Mouse (Mus musculus): ENCODE measurements around the gene 1700125H20Rik.

1700125H20Rik gene

DNA sequence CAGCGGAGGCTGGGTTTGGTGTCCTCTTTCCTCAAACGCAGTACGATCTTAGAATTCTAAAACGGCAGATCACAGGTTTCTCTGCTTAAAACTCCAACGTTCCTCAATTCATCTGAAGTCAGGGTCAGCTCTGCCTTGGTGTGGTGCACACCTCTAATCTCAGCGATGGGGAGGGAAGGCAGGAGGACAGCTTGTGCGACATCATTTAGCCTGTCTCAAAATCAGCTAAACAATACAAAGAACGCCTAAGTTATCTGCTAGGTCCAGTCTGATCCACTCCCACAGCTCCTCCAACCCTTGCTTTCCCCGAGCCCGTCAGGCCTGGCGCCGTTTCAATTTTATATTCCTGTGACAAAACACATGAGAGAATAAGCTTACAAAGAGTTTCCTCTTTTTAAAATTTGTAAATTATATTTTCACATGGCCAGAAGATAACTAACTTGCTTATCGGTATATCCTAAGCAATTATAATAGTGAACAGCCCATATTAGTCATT, 13.1 kb downstream of the 1700125H20Rik start:
- no peak for DNase-seq (ENCODE audit: inconsistent age in 2 of 2, low spot score in 1 of 2)

DNA sequence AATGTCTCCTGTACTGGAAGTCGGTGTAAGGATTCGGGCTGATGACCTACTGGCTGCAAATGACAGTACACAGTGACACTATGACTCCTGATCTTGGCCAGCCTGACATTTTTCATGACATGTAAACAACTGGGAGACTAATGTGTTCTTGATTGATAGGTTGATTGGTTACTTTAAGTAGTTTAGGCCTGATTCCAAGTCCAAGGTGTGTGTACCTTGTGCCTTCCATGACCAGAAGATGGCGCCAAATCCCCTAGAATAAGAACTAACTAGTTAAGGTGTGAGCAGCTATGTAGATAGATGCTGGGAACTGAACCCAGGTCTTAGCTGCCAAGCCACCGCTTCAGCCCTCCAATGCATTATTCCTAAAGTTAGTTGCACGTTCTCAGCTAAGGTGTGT, 13.9 kb downstream of the 1700125H20Rik start:
- peak in 1 of 2 experiments; percentile 79 for DNase-seq (ENCODE audit: inconsistent age in 2 of 2, low spot score in 1 of 2)

DNA sequence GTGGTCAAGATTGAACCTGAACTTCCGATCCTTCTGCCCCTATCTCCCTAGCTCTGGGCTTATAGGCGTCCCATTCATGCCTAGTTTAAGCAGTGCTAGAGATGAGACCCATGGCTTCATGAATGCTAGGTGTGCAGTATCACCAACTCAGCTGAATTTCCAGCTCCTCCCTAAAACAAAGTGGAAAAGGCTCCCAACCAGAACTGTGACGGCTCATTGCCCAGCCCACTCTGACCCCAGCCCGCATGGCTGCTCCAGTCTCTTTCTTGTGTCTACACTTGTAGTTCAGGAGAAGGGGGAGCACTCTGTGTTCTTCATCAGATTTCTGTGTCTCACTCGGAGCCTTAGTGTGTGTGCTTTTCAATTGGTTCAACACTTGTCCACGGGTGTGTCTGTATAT, 14.6 kb downstream of the 1700125H20Rik start:
- DNase-seq (ENCODE audit: inconsistent age in 2 of 2, low spot score in 1 of 2) = no peak

DNA sequence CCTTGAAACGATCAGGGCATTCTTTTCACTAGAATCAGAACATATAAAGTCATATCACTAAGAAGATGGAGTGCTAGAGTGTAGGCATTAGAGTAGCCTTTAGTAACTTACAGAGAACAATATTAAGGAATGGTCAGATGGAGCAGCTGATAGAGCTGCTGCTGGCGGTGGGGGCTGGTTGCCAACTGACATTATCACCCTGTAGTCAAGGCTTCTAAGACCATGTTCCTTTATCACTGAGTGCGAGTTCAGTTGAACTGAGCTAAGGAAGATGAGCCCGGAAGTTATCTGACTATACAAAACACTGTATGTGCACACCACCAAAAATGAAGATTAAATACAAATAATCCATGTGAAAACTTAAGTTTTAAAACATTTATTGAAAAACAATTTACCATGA, 18.9 kb downstream of the 1700125H20Rik start:
- no peak for DNase-seq (ENCODE audit: inconsistent age in 2 of 2, low spot score in 1 of 2)

DNA sequence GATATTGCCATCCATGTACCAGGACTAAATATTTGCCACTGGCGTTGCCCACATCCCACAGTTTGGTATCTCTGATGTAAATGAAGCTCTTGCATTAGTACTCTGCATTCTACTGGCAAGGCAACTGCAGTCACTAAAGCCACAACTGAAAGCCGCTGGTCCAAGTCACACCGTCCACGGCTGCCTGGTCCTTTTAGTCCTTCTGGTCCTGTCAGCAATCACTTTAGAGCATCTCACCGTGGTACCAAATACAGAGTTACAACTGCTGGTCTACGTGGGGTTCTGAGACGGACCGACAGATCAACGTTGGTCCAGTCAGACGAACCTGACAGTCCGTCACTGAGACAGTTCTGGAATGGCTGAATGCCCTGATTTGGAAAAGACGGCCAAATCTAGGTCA, 20.5 kb downstream of the 1700125H20Rik start:
- DNase-seq (ENCODE audit: inconsistent age in 2 of 2, low spot score in 1 of 2) = no peak

DNA sequence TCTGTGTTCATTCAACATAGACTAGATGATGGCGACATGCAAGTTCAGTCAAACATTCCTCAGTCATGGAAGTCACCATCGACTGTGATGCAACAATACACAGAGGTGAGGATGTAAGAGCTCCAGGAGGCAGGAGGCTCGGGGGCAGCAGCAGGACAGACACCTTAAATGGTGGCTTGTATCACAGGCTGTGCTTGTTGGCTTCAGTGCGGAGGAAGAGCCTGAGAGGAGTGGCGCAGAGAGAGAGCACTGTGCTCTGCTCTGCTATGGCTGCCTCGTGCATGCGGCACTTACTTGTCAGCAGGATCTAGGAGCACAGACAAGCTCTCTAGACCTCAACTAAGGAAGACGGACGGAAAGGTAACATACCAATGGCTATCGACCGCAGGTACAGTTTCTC, 24.0 kb downstream of the 1700125H20Rik start:
- DNase-seq (ENCODE audit: inconsistent age in 2 of 2, low spot score in 1 of 2) = no peak

DNA sequence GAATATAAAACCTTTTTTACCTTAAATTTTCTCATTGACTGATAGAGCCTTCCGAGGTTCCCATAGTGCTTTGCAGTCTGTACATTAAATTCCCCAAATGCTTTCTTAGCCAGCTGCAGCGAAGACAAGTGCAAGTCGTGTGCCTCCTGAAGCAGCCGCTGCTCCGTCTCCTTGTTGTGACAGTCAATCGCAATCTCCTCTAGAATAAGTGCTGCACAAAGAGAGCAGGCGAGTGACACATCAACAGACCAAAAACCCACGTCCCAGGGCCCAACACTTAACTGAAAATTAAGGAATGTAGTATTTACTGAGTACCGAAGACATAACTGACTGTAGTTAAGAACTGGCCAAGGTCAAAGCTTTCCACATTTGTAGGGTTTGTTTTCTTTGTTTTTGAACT, 25.8 kb downstream of the 1700125H20Rik start:
- no peak for DNase-seq (ENCODE audit: inconsistent age in 2 of 2, low spot score in 1 of 2)

DNA sequence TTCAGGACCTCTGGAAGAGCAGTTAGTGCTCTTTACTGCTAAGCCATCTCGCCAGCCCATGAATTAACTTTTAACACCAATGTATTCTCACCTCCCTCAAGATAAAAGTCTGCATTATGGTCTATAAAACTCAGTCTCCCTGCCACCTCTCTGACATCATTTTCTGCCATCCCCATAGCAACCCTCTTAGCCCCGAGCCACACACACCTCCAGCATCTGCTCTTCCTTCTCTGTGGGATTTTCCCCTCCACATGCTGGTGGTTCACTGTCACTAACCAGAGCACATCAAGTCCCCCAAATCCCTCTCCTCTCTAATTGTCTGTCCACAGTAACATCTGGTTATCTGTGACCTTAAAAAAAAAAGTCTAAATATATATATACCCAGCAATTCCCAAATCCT, 28.7 kb downstream of the 1700125H20Rik start:
- no peak for DNase-seq (ENCODE audit: inconsistent age in 2 of 2, low spot score in 1 of 2)

DNA sequence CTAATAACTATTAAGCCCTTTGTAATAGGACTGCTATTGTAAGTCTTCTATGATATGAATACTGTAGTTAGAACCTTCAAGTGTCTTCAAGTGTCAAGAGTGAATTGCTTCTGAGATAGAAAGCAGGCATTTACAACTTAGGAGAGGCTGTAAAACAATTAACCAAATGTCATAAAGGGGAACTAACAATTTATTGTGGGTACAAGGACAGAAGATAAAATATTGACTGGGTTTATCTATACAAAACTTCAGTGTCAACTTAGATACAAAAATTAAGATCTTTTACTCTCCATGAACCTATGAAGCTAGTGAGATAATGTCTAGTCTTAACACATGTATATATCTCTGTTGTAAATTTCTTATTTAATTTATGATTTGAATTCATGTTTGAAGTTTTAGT, 36.0 kb downstream of the 1700125H20Rik start:
- no peak for DNase-seq (ENCODE audit: inconsistent age in 2 of 2, low spot score in 1 of 2)

DNA sequence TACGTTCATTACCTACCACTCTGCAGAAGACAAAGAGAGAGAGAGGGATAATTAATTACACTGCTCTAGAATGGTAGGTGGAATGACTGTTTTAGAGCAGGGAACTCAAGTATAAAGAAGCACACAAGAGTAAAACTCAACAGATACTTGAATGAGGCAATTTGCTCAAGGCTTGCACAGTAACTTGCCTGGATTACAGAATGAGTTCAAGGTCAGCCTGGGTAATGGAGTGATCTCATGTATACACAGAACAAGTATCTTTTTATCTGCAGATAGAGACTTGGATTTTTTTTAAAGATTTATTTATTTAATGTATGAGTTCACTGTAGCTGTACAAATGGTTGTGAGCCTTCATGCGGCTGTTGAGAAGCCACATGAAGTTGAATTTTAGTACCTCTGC, 40.9 kb downstream of the 1700125H20Rik start:
- DNase-seq (ENCODE audit: inconsistent age in 2 of 2, low spot score in 1 of 2) = peak in 1 of 2 experiments; percentile 78

DNA sequence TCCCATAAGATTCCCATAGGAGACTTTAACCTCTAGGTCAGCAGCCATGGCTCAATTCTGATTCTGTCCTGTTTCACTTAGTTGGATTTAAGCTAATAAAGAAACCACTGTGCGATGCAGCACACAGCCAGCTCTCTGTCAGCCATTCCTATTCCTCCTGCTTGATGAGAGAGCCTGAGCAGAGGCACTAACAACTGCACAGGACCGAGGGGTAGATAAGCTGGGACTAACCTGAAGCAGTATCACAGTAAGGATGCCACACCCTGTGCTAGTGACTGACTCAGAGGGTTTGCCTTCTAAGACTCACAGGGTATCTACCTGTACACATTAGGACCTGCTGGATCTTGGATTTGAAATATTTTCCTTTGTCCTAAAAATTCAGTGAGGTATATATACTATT, 43.0 kb downstream of the 1700125H20Rik start:
- no peak for DNase-seq (ENCODE audit: inconsistent age in 2 of 2, low spot score in 1 of 2)

DNA sequence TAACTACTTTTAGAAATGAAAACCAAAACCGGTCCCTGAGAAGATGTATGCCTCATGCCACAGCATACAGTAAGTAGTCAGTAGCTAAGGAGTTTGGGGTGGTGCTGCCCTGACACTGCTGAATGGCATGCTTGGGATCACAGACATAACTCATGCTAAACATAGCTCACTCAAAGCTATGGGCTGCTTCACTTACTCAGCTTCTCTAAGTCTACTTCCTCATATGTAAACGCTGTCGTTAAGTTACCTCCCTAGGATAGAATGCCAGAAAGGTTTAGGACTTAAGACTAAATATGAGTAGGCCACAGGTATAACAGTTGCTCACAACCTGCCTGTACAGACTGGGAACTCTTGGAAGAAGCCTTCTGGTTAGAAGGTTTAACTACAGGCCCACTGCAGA, 44.5 kb downstream of the 1700125H20Rik start:
- DNase-seq (ENCODE audit: inconsistent age in 2 of 2, low spot score in 1 of 2) = no peak

DNA sequence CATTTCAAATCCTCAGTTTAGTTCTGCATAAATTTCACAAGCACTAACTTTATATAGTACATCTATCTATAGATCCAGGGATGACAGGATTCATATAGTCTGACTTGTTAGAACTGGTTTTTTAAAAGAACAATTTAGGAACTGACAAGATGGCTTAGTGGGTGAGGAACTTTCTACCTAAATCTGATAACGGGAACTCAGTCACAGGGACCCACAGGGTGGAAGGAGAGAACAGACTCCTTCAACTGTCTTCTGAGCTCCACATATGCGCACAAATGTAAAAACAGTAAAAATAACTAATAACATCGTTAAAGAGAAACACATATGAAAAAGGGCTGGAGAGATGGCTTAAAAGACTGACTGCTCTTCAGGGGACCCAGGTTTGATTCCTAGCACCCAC, 48.8 kb downstream of the 1700125H20Rik start:
- DNase-seq (ENCODE audit: inconsistent age in 2 of 2, low spot score in 1 of 2) = no peak

DNA sequence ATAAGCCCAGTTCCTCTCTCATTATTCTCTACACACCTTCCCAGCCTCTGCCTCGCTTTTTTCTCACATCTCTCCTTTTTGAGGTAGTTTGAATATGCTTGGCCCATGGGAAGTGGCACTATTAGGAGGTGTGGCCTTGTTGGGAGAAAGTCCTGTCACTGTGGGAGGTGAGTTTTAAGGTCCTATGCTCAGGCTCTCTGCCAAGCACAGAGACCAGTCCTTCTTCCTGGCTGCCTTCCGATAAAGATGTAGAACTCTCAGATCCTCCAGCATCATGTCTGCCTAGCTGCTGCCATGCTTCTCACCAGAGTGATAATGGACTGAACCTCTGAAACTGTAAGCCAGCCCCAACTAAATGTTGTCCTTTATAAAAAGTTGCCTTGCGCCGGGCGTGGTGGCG, 52.4 kb downstream of the 1700125H20Rik start:
- no peak for DNase-seq (ENCODE audit: inconsistent age in 2 of 2, low spot score in 1 of 2)

DNA sequence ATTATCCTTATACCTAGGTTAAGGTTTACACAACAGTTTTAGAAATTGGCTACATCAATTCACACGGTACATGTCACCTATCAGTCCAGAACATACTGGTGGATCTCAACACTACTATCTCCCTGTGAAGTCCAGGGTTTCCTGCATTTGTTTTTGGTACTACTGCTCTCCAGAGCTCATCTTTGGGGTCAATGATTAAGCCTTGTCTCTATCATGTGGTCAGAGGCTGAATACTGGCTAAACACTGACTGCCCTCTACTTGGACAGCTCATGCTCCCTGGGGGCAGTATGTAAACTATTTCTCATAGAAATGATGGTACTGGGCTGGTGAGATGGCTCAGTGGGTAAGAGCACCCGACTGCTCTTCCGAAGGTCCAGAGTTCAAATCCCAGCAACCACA, 53.0 kb downstream of the 1700125H20Rik start:
- DNase-seq (ENCODE audit: inconsistent age in 2 of 2, low spot score in 1 of 2) = no peak
